Mouse (Mus musculus) brain, embryonic 18.5 days (tissue): ENCODE measurements at regions not wholly inside any gene's neighbourhood (a gene's known extent, or its start where the extent isn't known, plus 50 kb on each side); places are given as distances from the start of the nearest gene placed in this dataset.

ENCODE experiments used
- DNase-seq: peaks from one replicate; pipeline ENCODE4 v3.0.0-alpha.2; 2012; ENCODE audit warnings: low read depth, low spot score

DNA sequence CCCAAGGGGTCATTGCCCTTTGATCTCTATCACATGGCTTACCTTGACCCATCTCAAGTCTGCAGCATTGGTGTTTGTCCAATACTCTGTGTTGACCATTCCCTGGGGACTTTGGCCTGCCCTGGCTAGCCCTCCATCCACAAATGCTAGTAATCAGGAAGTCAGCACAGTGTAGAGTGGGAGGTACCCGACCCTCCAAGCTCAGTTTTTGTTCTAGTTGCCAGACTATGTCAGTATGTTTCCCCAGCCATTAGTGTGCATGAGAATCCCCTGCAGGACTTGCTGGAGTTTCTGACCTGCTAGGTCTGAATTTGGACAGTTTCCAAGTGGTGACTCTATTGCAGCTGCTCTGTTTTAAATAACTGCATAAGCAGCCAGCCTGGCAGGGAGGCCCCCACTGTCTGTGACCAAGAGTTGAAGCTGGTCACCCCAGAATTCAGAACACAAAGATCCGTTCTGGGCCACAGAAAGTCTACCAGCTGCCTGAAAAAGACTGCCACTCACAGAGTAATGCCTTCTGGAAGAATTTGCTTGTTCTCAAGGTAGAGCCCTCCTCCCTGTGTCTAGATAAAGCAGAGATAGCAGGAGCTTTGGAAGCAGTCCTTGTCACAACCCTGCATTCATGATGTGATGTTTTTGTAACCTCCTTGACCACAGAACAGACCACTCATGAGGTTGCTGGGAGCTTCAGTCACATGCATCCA lies 118.0 kb upstream of the Slc22a23 start:
- no peak for DNase-seq

- DNase-seq: no peak
Observed at GRCm38 (mm10) chr13:34462206-34462807, 117.3 kb upstream of the Slc22a23 start.

GRCm38 (mm10) chr13:34460969-34461368 lies 116.0 kb upstream of the Slc22a23 start:
- no peak for DNase-seq

- no peak for DNase-seq
Observed at GRCm38 (mm10) chr13:34456051-34456450, 111.1 kb upstream of the Slc22a23 start.

DNA sequence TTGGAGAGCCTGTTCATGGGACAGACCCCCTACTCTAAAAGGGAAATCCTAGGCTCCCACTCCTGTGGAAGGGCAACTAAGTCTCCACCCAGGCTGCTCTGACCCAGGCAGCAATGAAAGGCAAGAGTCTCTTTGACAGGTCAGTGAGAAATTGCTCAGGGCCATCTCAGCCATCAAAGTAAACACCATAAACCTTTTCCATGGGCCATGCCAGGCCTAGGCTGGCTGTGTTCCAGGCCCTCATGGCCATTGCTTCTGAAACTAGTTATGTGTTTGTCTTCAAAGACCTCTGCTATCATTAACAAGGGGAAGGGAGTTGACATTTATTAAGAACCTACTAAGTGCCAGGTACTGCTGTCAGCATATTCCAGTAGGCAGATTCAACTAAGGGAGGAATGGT lies 101.8 kb upstream of the Slc22a23 start:
- DNase-seq: no peak

- no peak for DNase-seq
Observed at GRCm38 (mm10) chr13:34446327-34446726, 101.3 kb upstream of the Slc22a23 start.

- no peak for DNase-seq
Observed at GRCm38 (mm10) chr13:34441347-34441746, 96.4 kb upstream of the Slc22a23 start.

DNA sequence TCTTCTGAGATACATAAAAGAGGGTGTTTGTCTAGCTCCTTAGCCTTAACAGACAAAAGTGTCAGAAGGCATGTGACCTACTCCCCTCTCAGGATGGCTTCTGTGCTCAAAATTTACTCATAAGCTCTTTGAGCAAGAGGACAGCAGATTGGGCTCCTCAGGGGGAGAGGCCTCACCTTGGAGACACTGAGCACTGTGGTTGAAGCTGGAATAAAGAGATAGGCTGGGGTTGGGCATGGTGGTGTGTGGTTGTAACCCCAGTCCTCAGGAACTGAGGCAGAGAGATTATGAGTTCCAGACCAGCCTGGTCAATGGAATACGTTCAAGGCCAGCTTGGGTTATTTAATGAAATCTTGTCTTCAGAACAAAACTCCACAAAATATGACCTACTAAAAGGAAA lies 82.5 kb upstream of the Slc22a23 start:
- DNase-seq: no peak

GRCm38 (mm10) chr13:34424921-34425320 lies 79.9 kb upstream of the Slc22a23 start:
- DNase-seq: no peak

- no peak for DNase-seq
Observed at GRCm38 (mm10) chr13:34421644-34422043, 76.7 kb upstream of the Slc22a23 start.

- no peak for DNase-seq
Observed at GRCm38 (mm10) chr13:34420341-34421156, 75.6 kb upstream of the Slc22a23 start.

GRCm38 (mm10) chr13:34419061-34419460 lies 74.1 kb upstream of the Slc22a23 start:
- no peak for DNase-seq

GRCm38 (mm10) chr13:34416603-34417002 lies 71.6 kb upstream of the Slc22a23 start:
- DNase-seq: no peak

GRCm38 (mm10) chr13:34414533-34414932 lies 69.6 kb upstream of the Slc22a23 start:
- no peak for DNase-seq

DNA sequence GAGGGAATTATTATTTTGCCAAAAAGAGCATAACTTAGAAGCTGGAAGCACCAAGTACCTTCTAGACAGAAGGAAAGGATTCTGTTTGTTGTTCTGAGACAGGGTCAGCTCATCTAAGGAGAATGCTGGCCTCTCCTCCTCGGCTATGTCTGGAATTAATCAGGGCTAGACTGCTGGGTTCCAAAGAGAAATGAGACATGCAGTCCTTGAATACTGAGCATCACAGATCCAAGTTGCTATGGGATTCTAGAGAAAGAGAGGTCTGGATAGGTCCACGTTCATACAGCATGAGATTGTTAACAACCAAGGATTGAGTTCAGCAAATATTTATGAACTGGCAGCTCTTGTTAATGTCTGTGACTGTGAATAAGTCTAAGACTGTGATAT lies 63.7 kb upstream of the Slc22a23 start:
- DNase-seq: no peak

DNA sequence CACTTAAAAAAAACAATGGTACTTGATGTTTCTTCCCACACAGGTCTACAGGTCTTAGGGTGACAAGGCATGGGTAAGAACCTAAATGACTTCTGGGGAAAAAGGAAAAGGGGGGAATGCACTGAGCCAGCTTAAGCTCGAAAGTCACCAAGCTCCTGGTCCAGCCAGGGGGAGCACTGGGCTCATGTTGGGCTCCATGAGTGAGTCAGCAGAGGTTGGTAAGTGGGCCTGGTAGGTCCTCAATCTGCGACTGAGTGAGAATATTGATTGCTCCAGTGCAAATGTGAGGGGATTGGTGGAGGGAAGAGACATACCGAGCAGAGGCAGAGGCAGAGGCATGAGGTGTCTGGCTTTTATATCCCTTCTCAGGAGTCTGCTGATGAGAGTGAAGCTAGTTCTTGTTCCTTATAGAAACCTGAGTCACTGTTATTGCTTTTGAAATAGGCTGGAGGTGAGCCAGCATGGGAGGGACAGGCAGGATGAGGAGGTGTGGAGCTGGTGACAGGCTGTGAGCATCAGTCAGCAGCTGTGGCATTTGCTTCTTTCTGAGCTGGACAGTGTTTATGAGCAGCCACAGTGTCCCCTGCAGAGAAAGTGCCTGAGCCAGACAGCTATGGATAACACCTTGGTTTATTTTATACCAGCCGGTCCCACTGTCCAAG lies 63.2 kb upstream of the Slc22a23 start:
- no peak for DNase-seq

DNA sequence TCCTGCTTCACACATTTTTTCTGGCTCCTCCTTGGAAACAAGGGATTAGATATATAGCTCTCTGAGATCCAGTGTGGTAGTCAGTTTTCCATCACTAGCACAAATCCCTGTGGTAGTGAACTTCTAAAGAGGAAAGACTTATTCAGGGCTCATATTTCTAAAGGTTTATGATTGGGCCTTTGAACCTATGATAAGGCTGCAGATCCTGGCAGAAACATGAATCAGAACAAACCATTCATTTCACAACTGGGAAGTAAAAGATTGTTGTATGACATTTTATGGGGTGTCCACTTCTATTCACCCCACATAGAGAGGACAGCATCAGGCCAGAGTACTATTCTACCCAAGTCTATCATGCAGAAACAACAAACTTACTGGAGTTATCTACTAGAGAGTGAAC lies 61.3 kb upstream of the Slc22a23 start:
- DNase-seq: no peak

- DNase-seq: no peak
Observed at GRCm38 (mm10) chr13:34402631-34403030, 57.6 kb upstream of the Slc22a23 start.

DNA sequence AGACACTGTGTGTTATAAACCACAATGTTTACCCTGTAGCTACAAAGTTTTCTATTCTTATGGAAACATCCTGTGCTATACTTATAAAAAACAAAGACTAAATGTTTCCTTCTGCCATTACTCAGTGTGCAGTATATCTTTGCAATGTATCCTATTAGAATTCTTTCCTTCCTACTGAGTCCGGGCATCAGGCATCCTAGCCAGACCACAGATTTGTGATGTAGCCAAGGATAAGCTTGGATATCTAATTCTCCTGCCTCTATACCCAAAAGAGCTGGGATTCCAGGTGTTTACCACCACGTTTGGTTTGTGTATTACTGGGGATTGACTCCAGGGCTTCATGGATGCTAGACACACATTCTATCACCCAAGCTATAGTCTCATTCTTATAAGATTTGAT lies 56.0 kb upstream of the Slc22a23 start:
- no peak for DNase-seq

- DNase-seq: no peak
Observed at GRCm38 (mm10) chr13:34398847-34399246, 53.9 kb upstream of the Slc22a23 start.

GRCm38 (mm10) chr13:34398061-34398787 lies 53.2 kb upstream of the Slc22a23 start:
- DNase-seq: no peak

- no peak for DNase-seq
Observed at GRCm38 (mm10) chr13:34395504-34395903, 50.5 kb upstream of the Slc22a23 start.
